Mouse (Mus musculus): ENCODE data around the gene B230118H07Rik.
"Not testable (repeated sequence)": the region's sequence is repeated elsewhere in the genome, so short reads cannot be mapped to it uniquely, and the experiment has no call there.

B230118H07Rik gene

GRCm38 (mm10) chr2:101591356-101591755, 58.0 kb downstream of the B230118H07Rik start:
- peak; percentile 21 for DNase-seq (ENCODE audit: low spot score)

GRCm38 (mm10) chr2:101581418-101581817, 67.9 kb downstream of the B230118H07Rik start:
- no peak for DNase-seq (ENCODE audit: low spot score)

- DNase-seq (ENCODE audit: low spot score), result no peak
Measured at GRCm38 (mm10) chr2:101580977-101581376, 68.4 kb downstream of the B230118H07Rik start.

GRCm38 (mm10) chr2:101580428-101580827, 68.9 kb downstream of the B230118H07Rik start:
- no peak for DNase-seq (ENCODE audit: low spot score)

- DNase-seq (ENCODE audit: low spot score), result no peak
Measured at GRCm38 (mm10) chr2:101580027-101580426, 69.3 kb downstream of the B230118H07Rik start.

- DNase-seq (ENCODE audit: low spot score), result no peak
Measured at GRCm38 (mm10) chr2:101577243-101577642, 72.1 kb downstream of the B230118H07Rik start.

- DNase-seq (ENCODE audit: low spot score), result no peak
Measured at GRCm38 (mm10) chr2:101569230-101569629, 80.1 kb downstream of the B230118H07Rik start.

GRCm38 (mm10) chr2:101567490-101567889, 81.8 kb downstream of the B230118H07Rik start:
- no peak for DNase-seq (ENCODE audit: low spot score)

GRCm38 (mm10) chr2:101563776-101564175, 85.6 kb downstream of the B230118H07Rik start:
- DNase-seq (ENCODE audit: low spot score), result no peak

GRCm38 (mm10) chr2:101563206-101563605, 86.1 kb downstream of the B230118H07Rik start:
- DNase-seq (ENCODE audit: low spot score), result no peak

- DNase-seq (ENCODE audit: low spot score), result no peak
Measured at GRCm38 (mm10) chr2:101559431-101559830, 89.9 kb downstream of the B230118H07Rik start.

GRCm38 (mm10) chr2:101555886-101556285, 93.4 kb downstream of the B230118H07Rik start:
- DNase-seq (ENCODE audit: low spot score), result no peak

- no peak for DNase-seq (ENCODE audit: low spot score)
Measured at GRCm38 (mm10) chr2:101553851-101554250, 95.5 kb downstream of the B230118H07Rik start.

- DNase-seq (ENCODE audit: low spot score), result no peak
Measured at GRCm38 (mm10) chr2:101552301-101552700, 97.0 kb downstream of the B230118H07Rik start.

GRCm38 (mm10) chr2:101551026-101551719, 98.2 kb downstream of the B230118H07Rik start:
- DNase-seq (ENCODE audit: low spot score), result no peak

- DNase-seq (ENCODE audit: low spot score), result no peak
Measured at GRCm38 (mm10) chr2:101550176-101550575, 99.2 kb downstream of the B230118H07Rik start.

GRCm38 (mm10) chr2:101548866-101549265, 100.5 kb downstream of the B230118H07Rik start:
- no peak for DNase-seq (ENCODE audit: low spot score)

GRCm38 (mm10) chr2:101545593-101545992, 103.7 kb downstream of the B230118H07Rik start:
- no peak for DNase-seq (ENCODE audit: low spot score)

- no peak for DNase-seq (ENCODE audit: low spot score)
Measured at GRCm38 (mm10) chr2:101543704-101544417, 105.5 kb downstream of the B230118H07Rik start.

GRCm38 (mm10) chr2:101536887-101537286, 112.4 kb downstream of the B230118H07Rik start:
- DNase-seq (ENCODE audit: low spot score), result not testable (repeated sequence)

GRCm38 (mm10) chr2:101533741-101534140, 115.6 kb downstream of the B230118H07Rik start:
- DNase-seq (ENCODE audit: low spot score), result no peak

GRCm38 (mm10) chr2:101525503-101526381, 123.6 kb downstream of the B230118H07Rik start:
- peak; percentile 75 for DNase-seq (ENCODE audit: low spot score)
